Mouse (Mus musculus) liver, adult 2 months (tissue): ENCODE measurements around the gene Gm572.

Experiments
- CTCF ChIP-seq: fragments of 200-500 bp; IDR thresholded peaks from 2 replicates; pipeline ENCODE4 v1.5.1; 2011; ENCODE audit warnings: low read depth, low read length, control low read depth
- POLR2A ChIP-seq: fragments of 200-500 bp; IDR thresholded peaks from 2 replicates; pipeline ENCODE4 v1.6.1; 2011; ENCODE audit warnings: low read length, control low read depth; ENCODE audit not compliant: insufficient read depth; ENCODE audit errors: extremely low read depth

DNA sequence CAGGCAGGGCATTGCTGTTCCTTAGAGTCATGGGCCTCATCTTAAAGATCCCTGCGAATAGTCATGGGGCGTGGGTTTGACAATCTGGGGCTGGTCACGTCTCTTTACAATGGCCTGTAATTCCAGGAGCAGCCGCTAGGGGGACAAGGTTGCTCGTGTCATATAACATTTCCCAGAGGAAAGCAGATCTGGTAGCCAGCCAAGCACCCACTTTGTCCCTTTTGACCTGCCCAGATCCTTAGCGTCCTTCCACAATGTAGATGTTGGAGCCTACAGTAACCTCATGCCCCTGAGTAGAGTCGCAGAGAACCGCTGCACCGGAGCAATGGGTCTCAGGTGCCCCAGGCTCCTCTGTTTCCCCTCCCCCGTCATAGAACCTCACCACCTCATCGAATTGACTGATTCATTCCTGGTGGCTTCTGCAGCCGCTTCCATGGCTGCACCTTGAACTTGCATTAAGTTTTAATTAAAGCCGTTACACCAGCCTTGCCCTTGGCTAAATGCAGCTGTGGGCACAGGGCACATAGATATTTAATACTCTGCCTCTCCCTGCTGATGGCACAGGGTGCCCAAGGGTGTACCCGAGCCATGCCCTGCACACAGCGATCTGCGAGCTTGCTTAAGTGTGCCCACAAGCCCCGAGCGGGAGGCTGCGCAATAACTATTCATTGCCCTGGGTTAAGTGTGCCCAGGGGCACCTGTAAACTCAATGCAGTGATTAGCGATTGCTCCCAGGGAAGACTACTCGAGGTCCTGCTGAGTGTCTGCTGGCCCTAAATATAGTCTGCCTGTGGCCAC lies 19.2 kb downstream of the Gm572 start:
- TF ChIP-seq POLR2A = no peak
- TF ChIP-seq CTCF = peak; percentile 72; the same call in 1 of the 2 replicates
